8 mouse cellular contexts compared by ENCODE assay signal in the genomic region with DNA sequence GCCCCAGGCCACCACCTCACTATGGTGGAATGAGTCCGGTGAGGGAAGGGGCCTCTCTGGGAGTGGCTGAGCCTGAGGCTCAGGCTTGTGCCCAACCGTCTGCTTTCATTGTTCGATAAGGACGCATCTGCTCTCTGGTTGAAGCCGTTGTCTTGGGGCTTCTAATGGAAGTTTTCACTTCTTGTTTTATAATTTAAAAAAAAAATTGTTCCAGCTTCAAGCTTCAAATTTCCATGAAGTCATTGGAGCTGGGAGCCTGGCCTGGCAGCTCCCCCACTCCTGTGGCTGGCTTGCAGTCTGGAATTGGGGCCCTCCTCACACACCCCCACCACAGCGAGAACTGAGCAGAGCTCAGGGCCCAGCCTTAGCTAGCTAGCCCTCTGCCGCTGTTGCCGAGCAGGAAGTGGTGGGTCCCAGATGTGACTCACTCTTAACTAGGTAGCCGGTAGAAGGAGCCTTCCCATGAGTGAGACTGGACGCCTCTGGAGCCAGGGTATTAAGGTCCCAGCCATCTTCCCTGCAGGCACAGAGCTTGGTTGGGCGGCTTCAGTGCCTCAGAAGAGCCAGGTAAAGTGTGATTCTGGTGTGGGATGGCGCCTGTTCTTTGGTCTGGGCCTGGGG. TPM values are rescaled to one million over a fixed set of nuclear protein-coding genes. Genes with fewer than 3 reads are reported as not detected.
DNase-seq lines count a peak whose midpoint lies in the region; ATAC-seq and TF ChIP-seq lines count a peak whose summit lies in the region.

No protein-coding gene starts in this region.

- no peak overlapping the region for H3K4me2 ChIP-seq in lung, embryonic 14.5 days
- no peak overlapping the region for H3K4me2 ChIP-seq in stomach, embryonic 16.5 days (ENCODE audit: low read depth, low read length)
- no peak overlapping the region for H3K4me2 ChIP-seq in midbrain, embryonic 16.5 days (ENCODE audit: low read length)

- H3K9me3 ChIP-seq in lung, embryonic 14.5 days (ENCODE audit: low read depth, low read length) = no peaks in the 10 kb centered on the region
- H3K9me3 ChIP-seq in stomach, embryonic 16.5 days (replicated peaks; ENCODE audit: control insufficient read depth, low read length) = no peaks in the 10 kb centered on the region
- no peaks in the 10 kb centered on the region for H3K9me3 ChIP-seq in midbrain, embryonic 16.5 days (replicated peaks; ENCODE audit: control insufficient read depth, low read length, poor library complexity, severe bottlenecking)

- no peak overlapping the region for H3K4me3 ChIP-seq in lung, embryonic 14.5 days (ENCODE audit: low read depth, low read length)
- no peak overlapping the region for H3K4me3 ChIP-seq in liver, adult 2 months (ENCODE audit: insufficient read depth, low read depth, low read length)
- H3K4me3 ChIP-seq in stomach, embryonic 16.5 days (replicated peaks; ENCODE audit: low read length) = no peak overlapping the region
- no peak overlapping the region for H3K4me3 ChIP-seq in midbrain, embryonic 16.5 days (ENCODE audit: low read depth, low read length)

- no peak for DNase-seq in lung, embryonic 14.5 days
- DNase-seq in lung, postnatal 25 days (ENCODE audit: low spot score) = no peak
- no peak for DNase-seq in liver, adult 2 months (ENCODE audit: extremely low read depth, low read depth, low spot score)
- no peak for DNase-seq in left cerebral cortex, postnatal 14 days (ENCODE audit: low spot score in 2 of 2)
- DNase-seq in urinary bladder, adult 18-20 months (ENCODE audit: low spot score in 2 of 2) = no peak

- no peaks in the 10 kb centered on the region for H3K79me2 ChIP-seq in liver, adult 2 months (ENCODE audit: control insufficient read depth, insufficient read depth, low read length)

- no peak for ATAC-seq in lung, embryonic 14.5 days (ENCODE audit: insufficient read depth)
- 0 out of 2 replicates have a peak, but pooled peaks have one; percentile 46 for ATAC-seq in erythroblast, adult 5-6 weeks (replicated peaks; ENCODE audit: low FRiP score, poor library complexity, severe bottlenecking)
- ATAC-seq in stomach, embryonic 16.5 days (ENCODE audit: insufficient read depth, low FRiP score) = peak; percentile 35; the same call in 1 of the 2 replicates
- ATAC-seq in midbrain, embryonic 16.5 days = no peak

- H3K4me1 ChIP-seq in lung, embryonic 14.5 days (ENCODE audit: insufficient read depth) = no peaks in the 10 kb centered on the region; the same call in 1 of the 2 replicates
- H3K4me1 ChIP-seq in liver, adult 2 months (ENCODE audit: control insufficient read depth, insufficient read depth, low read length) = no peaks in the 10 kb centered on the region
- H3K4me1 ChIP-seq in stomach, embryonic 16.5 days (ENCODE audit: control insufficient read depth, insufficient read depth, low read length) = peaks cover 8% of the 10 kb centered on the region; the same call in 1 of the 2 replicates
- no peaks in the 10 kb centered on the region for H3K4me1 ChIP-seq in midbrain, embryonic 16.5 days (ENCODE audit: control insufficient read depth, insufficient read depth, low read length)

- no peak for TF ChIP-seq POLR2A in liver, adult 2 months (IDR thresholded peaks at IDR 0.05; ENCODE audit: extremely low read depth, insufficient read depth, low read length)

- H3K27me3 ChIP-seq in lung, embryonic 14.5 days (ENCODE audit: insufficient read depth, low read length) = no peaks in the 10 kb centered on the region
- no peaks in the 10 kb centered on the region for H3K27me3 ChIP-seq in liver, adult 2 months (ENCODE audit: control insufficient read depth, insufficient read depth, low read length)
- H3K27me3 ChIP-seq in stomach, embryonic 16.5 days (ENCODE audit: control insufficient read depth, insufficient read depth, low read length) = no peaks in the 10 kb centered on the region
- H3K27me3 ChIP-seq in midbrain, embryonic 16.5 days (ENCODE audit: control insufficient read depth, insufficient read depth, low read depth, low read length) = no peaks in the 10 kb centered on the region

- no peak for TF ChIP-seq CTCF in lung, embryonic 14.5 days (IDR thresholded peaks at IDR 0.05; ENCODE audit: low read depth)
- no peak for TF ChIP-seq CTCF in liver, adult 2 months (IDR thresholded peaks at IDR 0.05; ENCODE audit: low read depth, low read length)

- no peaks in the 10 kb centered on the region for H3K36me3 ChIP-seq in lung, embryonic 14.5 days (ENCODE audit: insufficient read depth)
- no peaks in the 10 kb centered on the region for H3K36me3 ChIP-seq in liver, adult 2 months (ENCODE audit: control insufficient read depth, insufficient read depth, low read length)
- H3K36me3 ChIP-seq in stomach, embryonic 16.5 days (ENCODE audit: control insufficient read depth, insufficient read depth, low read length) = no peaks in the 10 kb centered on the region
- H3K36me3 ChIP-seq in midbrain, embryonic 16.5 days (ENCODE audit: control insufficient read depth, insufficient read depth, low read length) = no peaks in the 10 kb centered on the region

- intact Hi-C loops in left cerebral cortex, postnatal 14 days (cut with DNase I) = no loop called here

- H3K9ac ChIP-seq in lung, embryonic 14.5 days = peak overlapping the region; percentile 6; the same call in 1 of the 2 replicates
- H3K9ac ChIP-seq in liver, adult 2 months (ENCODE audit: low read depth, low read length) = peak overlapping the region; percentile 34; the same call in 1 of the 2 replicates
- H3K9ac ChIP-seq in stomach, embryonic 16.5 days (ENCODE audit: low read length) = 0 out of 2 replicates have a peak overlapping the region, but pooled peaks have one; percentile 3
- H3K9ac ChIP-seq in midbrain, embryonic 16.5 days (ENCODE audit: low read depth, low read length) = no peak overlapping the region

- peak overlapping the region; percentile 46; the same call in 1 of the 2 replicates for H3K27ac ChIP-seq in lung, embryonic 14.5 days (ENCODE audit: low read depth)
- peak overlapping the region; percentile 37 for H3K27ac ChIP-seq in liver, adult 2 months (replicated peaks; ENCODE audit: insufficient read depth, low read depth, low read length)
- H3K27ac ChIP-seq in stomach, embryonic 16.5 days (ENCODE audit: low read length) = peak overlapping the region; percentile 34
- no peak overlapping the region for H3K27ac ChIP-seq in midbrain, embryonic 16.5 days (ENCODE audit: low read length)

- 58% methylated on average over 12 of the region's 12 CpGs for WGBS in lung, embryonic 14.5 days
- 88% methylated on average over 12 of the region's 12 CpGs for WGBS in liver, adult 2 months
- 68% methylated on average over 12 of the region's 12 CpGs for WGBS in stomach, embryonic 16.5 days
- 78% methylated on average over 12 of the region's 12 CpGs for WGBS in midbrain, embryonic 16.5 days

RNA-seq across cellular contexts. Expression of gene Adcy7, which starts 16.5 kb away (rescaled TPM):
- polyA plus RNA-seq in lung, embryonic 14.5 days (2014; fragmentation: Nextera tagmentation; extraction: Ambion mirVana) = 11.3 and 12.4 TPM in 2 replicates
- 6.1 and 11.3 TPM in 2 replicates for total RNA-seq in erythroblast, adult 5-6 weeks (2015; ENCODE audit: low replicate concordance)
- 8.9 and 13.0 TPM in 2 replicates for total RNA-seq in erythroblast, adult 5-6 weeks (2017; ENCODE audit: low replicate concordance)
- total RNA-seq in liver, adult 2 months (2014; rRNA removed) = 2.1 and 2.6 TPM in 2 replicates
- 1.0 and 1.6 TPM in 2 replicates for polyA plus RNA-seq in liver, adult 2 months (2012; rRNA removed)
- polyA plus RNA-seq in stomach, embryonic 16.5 days (2015; fragmentation: Nextera tagmentation; extraction: Ambion mirVana) = 8.7 and 8.9 TPM in 2 replicates
- 1 to 10 TPM; 4.9 to 5.0 TPM for total RNA-seq in left cerebral cortex, postnatal 14 days (2021)
- polyA plus RNA-seq in midbrain, embryonic 16.5 days (2015; fragmentation: Nextera tagmentation; extraction: Ambion mirVana) = 4.2 and 6.6 TPM in 2 replicates

Comparison
In these comparisons a context has a peak if more than half of its experiments do, and no peak if none do; other contexts are left out.
1. ATAC-seq: peak in erythroblast, adult 5-6 weeks (single experiment) and stomach, embryonic 16.5 days (single experiment); none in lung, embryonic 14.5 days (single experiment) and midbrain, embryonic 16.5 days (single experiment).